Mouse (Mus musculus): Measurements from ENCODE around the gene Cpeb2. TPM values are rescaled to one million over a fixed set of nuclear protein-coding genes. Genes with fewer than 3 reads are reported as not detected.

Gene Cpeb2
- polyA plus RNA-seq, 1 experiment: 1.5 TPM

DNA sequence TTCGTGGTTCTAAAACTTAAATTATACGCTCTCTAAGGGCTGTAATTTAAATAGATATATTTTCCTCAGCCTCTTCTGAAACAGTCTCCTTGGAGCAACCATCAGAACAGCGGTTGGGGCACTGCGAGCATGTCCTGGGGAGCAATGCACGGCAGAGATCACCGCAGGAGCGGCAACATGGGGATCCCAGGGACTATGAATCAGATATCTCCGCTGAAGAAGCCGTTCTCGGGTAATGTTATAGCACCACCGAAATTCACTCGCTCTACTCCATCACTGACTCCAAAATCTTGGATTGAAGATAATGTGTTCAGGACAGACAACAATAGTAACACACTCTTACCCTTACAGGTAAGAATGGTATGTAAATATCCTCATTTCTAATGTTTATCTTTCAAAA is 4.3 kb downstream of the Cpeb2 start:
- TF ChIP-seq FOSL1 (IDR thresholded peaks at IDR 0.05; ENCODE audit: insufficient read depth, low read length, poor library complexity, severe bottlenecking): no peak
- no peak for TF ChIP-seq MYOD1 (IDR thresholded peaks at IDR 0.05; ENCODE audit: control insufficient read depth, insufficient read length, low read depth)
- no peak for TF ChIP-seq CTCF (IDR thresholded peaks at IDR 0.05; ENCODE audit: control insufficient read depth, insufficient read depth, insufficient read length)
- no peak for TF ChIP-seq CEBPB (IDR thresholded peaks at IDR 0.05; ENCODE audit: low read depth)
- no peak for TF ChIP-seq USF1 (IDR thresholded peaks at IDR 0.05; ENCODE audit: low read depth)
- no peak for TF ChIP-seq MYOG (IDR thresholded peaks at IDR 0.05; ENCODE audit: control insufficient read depth, extremely low read depth, insufficient read length)
- TF ChIP-seq MAX (IDR thresholded peaks at IDR 0.05): no peak
- no peak overlapping the region for H3K4me3 ChIP-seq (ENCODE audit: insufficient read depth, poor library complexity, severe bottlenecking)

DNA sequence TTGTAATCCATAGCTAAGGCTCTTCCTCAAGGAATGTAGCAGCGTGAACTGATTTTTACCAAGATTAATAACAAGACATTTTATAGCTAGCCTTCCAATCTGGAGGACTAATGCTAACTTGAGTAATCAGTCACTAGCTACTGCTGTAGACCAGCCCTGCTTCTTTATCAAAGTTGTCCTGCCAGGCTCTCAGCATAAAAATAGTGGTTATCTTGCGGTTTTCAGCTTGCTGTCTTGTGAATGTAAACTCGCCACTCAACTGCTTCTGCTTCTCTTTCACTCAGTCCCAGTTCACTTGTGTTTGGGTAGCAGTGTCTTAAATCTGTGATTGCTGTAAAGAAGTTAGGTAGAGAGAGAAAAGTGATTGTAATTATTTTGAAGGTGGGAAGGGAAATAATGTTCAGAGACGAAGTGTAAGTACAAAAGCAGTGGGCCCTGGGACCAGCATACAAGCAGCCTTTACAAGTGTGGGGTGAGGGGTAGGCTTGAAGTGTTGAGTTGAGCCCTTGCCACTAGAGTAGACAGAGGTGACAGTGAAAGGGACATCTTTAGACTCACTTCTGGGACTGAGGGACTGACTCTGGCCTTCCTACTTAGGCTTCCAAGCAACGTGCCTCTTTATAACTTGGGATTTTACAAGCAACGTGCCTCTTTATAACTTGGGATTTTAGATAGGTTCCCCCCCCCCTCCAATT is 6.3 kb downstream of the Cpeb2 start:
- H3K79me2 ChIP-seq (ENCODE audit: control insufficient read depth, insufficient read depth): peaks cover 5% of the 10 kb centered on the region

More for the DNA sequence above, 4.3 kb downstream of the Cpeb2 start:
- no peak overlapping the region for H3ac ChIP-seq (ENCODE audit: control insufficient read depth, insufficient read length, low read depth)
- H3K79me3 ChIP-seq (ENCODE audit: low read depth): no peaks in the 10 kb centered on the region
- H3K36me3 ChIP-seq (ENCODE audit: control insufficient read depth, insufficient read depth): no peaks in the 10 kb centered on the region
- H3K27me3 ChIP-seq (ENCODE audit: control insufficient read depth, insufficient read depth, insufficient read length): no peaks in the 10 kb centered on the region
- H3K79me2 ChIP-seq (ENCODE audit: control insufficient read depth, insufficient read depth): peaks cover 5% of the 10 kb centered on the region

DNA sequence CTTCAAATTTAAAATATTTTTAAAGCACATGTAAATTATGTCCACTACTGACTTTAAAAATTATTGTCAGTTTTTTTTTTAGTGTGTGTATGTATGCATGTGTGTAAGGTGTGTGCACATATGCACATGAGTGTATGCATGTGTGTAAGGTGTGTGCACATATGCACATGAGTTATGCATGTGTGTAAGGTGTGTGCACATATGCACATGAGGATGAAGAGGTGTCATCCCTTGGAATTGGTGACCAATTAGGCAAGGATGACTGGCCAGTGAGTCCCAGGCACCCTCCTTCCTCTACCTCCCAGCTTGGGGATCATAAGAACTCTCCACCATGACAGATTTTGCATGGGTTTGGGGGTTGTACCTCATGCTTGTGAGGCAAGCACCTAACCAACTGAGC is 7.8 kb downstream of the Cpeb2 start:
- H3ac ChIP-seq (ENCODE audit: control insufficient read depth, insufficient read length, low read depth): no peak overlapping the region
- no peaks in the 10 kb centered on the region for H3K79me2 ChIP-seq (ENCODE audit: control insufficient read depth, insufficient read depth)

More for the DNA sequence above, 6.3 kb downstream of the Cpeb2 start:
- Histone ChIP-seq H3K79me3 (ENCODE audit: low read depth) (no peaks in the 10 kb centered on the region), H3K27me3 (ENCODE audit: control insufficient read depth, insufficient read depth, insufficient read length) (no peaks in the 10 kb centered on the region), H3K36me3 (ENCODE audit: control insufficient read depth, insufficient read depth) (no peaks in the 10 kb centered on the region), H3K4me3 (ENCODE audit: insufficient read depth, poor library complexity, severe bottlenecking) (no peak overlapping the region), H3ac (ENCODE audit: control insufficient read depth, insufficient read length, low read depth) (no peak overlapping the region)
- no peak for TF ChIP-seq MAX (IDR thresholded peaks at IDR 0.05)
- no peak for TF ChIP-seq MYOG (IDR thresholded peaks at IDR 0.05; ENCODE audit: control insufficient read depth, extremely low read depth, insufficient read length)
- no peak for TF ChIP-seq FOSL1 (IDR thresholded peaks at IDR 0.05; ENCODE audit: insufficient read depth, low read length, poor library complexity, severe bottlenecking)
- no peak for TF ChIP-seq CEBPB (IDR thresholded peaks at IDR 0.05; ENCODE audit: low read depth)

DNA sequence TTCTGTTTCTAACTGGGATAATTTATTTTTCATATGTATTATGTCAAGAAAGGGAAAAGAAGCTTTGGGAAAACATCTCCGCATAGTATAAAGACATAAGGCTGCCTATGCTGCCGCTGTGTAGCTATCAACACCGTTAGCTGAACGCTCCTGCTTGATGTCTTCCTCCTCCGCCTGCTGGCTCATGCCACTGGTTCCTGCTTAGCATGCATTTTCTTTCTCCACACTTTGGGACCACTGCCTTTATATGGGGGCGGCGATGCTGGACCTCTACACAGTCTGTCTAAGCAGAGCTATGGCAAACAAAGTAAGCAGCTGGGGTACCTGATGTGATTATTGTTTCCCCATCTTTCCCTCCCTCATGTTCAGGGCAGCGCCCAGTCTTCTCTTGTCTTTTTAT is 13.3 kb downstream of the Cpeb2 start:
- no peak for TF ChIP-seq USF1 (IDR thresholded peaks at IDR 0.05; ENCODE audit: low read depth)
- TF ChIP-seq MYOG (IDR thresholded peaks at IDR 0.05; ENCODE audit: control insufficient read depth, extremely low read depth, insufficient read length): no peak
- TF ChIP-seq CTCF (IDR thresholded peaks at IDR 0.05; ENCODE audit: control insufficient read depth, insufficient read depth, insufficient read length): no peak
- TF ChIP-seq FOSL1 (IDR thresholded peaks at IDR 0.05; ENCODE audit: insufficient read depth, low read length, poor library complexity, severe bottlenecking): no peak
- no peak for TF ChIP-seq CEBPB (IDR thresholded peaks at IDR 0.05; ENCODE audit: low read depth)
- no peak for TF ChIP-seq MAX (IDR thresholded peaks at IDR 0.05)
- Histone ChIP-seq H3K27me3 (ENCODE audit: control insufficient read depth, insufficient read depth, insufficient read length) (no peaks in the 10 kb centered on the region), H3K4me3 (ENCODE audit: insufficient read depth, poor library complexity, severe bottlenecking) (no peak overlapping the region), H3K36me3 (ENCODE audit: control insufficient read depth, insufficient read depth) (peaks cover 4% of the 10 kb centered on the region), H3ac (ENCODE audit: control insufficient read depth, insufficient read length, low read depth) (no peak overlapping the region), H3K79me2 (ENCODE audit: control insufficient read depth, insufficient read depth) (no peaks in the 10 kb centered on the region), H3K79me3 (ENCODE audit: low read depth) (no peaks in the 10 kb centered on the region)

More for the DNA sequence above, 7.8 kb downstream of the Cpeb2 start:
- Histone ChIP-seq H3K79me3 (ENCODE audit: low read depth) (no peaks in the 10 kb centered on the region), H3K27me3 (ENCODE audit: control insufficient read depth, insufficient read depth, insufficient read length) (no peaks in the 10 kb centered on the region), H3K4me3 (ENCODE audit: insufficient read depth, poor library complexity, severe bottlenecking) (no peak overlapping the region), H3K36me3 (ENCODE audit: control insufficient read depth, insufficient read depth) (peaks cover 4% of the 10 kb centered on the region)
- TF ChIP-seq MAX (IDR thresholded peaks at IDR 0.05) (no peak), FOSL1 (IDR thresholded peaks at IDR 0.05; ENCODE audit: insufficient read depth, low read length, poor library complexity, severe bottlenecking) (no peak), CEBPB (IDR thresholded peaks at IDR 0.05; ENCODE audit: low read depth) (no peak), USF1 (IDR thresholded peaks at IDR 0.05; ENCODE audit: low read depth) (no peak), CTCF (IDR thresholded peaks at IDR 0.05; ENCODE audit: control insufficient read depth, insufficient read depth, insufficient read length) (no peak), MYOG (IDR thresholded peaks at IDR 0.05; ENCODE audit: control insufficient read depth, extremely low read depth, insufficient read length) (no peak), MYOD1 (IDR thresholded peaks at IDR 0.05; ENCODE audit: control insufficient read depth, insufficient read length, low read depth) (no peak)

DNA sequence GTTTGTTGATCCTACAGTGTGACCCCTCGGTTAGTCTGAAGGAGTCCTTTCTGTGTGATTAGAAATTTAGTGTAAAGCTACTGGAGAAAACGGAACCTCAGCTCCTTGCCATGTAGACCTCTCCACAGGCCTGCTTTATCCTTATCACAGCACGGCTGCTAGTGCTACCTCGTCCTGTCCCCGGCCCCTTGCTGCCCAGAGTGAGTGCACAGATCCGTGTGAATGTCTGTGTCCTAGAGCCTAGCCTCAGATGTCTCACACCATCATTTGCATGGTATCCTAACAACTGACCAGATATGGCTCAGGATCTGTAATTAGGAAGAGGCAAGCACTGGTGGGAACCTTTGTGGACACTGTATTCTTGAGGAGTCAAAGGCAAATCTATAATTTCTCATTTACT is 14.0 kb downstream of the Cpeb2 start:
- Histone ChIP-seq H3K27me3 (ENCODE audit: control insufficient read depth, insufficient read depth, insufficient read length) (no peaks in the 10 kb centered on the region), H3K36me3 (ENCODE audit: control insufficient read depth, insufficient read depth) (peaks cover 4% of the 10 kb centered on the region), H3ac (ENCODE audit: control insufficient read depth, insufficient read length, low read depth) (no peak overlapping the region), H3K79me3 (ENCODE audit: low read depth) (no peaks in the 10 kb centered on the region), H3K4me3 (ENCODE audit: insufficient read depth, poor library complexity, severe bottlenecking) (no peak overlapping the region), H3K79me2 (ENCODE audit: control insufficient read depth, insufficient read depth) (no peaks in the 10 kb centered on the region)
- TF ChIP-seq MAX (IDR thresholded peaks at IDR 0.05) (no peak), USF1 (IDR thresholded peaks at IDR 0.05; ENCODE audit: low read depth) (no peak), MYOD1 (IDR thresholded peaks at IDR 0.05; ENCODE audit: control insufficient read depth, insufficient read length, low read depth) (no peak), CTCF (IDR thresholded peaks at IDR 0.05; ENCODE audit: control insufficient read depth, insufficient read depth, insufficient read length) (no peak), CEBPB (IDR thresholded peaks at IDR 0.05; ENCODE audit: low read depth) (no peak)

DNA sequence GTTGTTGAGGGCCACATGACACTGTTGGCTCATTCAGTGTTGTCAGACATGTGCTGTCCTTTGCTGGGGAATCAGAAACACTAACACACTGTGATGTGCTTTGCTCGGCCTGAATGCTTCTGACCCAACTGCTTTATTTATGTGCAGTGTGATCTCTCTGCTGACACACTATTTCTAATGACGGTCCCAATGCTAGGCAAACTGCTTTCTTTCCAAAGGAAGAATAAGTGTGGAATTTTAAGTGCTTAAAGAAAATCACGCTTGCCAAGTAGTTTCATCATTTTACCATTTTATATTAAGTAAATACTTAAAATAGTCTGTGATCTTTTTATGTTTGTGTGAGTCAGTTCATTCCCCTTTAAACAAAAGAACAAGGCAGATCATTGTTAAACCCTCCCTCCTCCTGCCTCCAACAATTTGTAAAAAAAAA is 15.0 kb downstream of the Cpeb2 start:
- no peaks in the 10 kb centered on the region for H3K27me3 ChIP-seq (ENCODE audit: control insufficient read depth, insufficient read depth, insufficient read length)
- H3K36me3 ChIP-seq (ENCODE audit: control insufficient read depth, insufficient read depth): peaks cover 4% of the 10 kb centered on the region
- H3K79me2 ChIP-seq (ENCODE audit: control insufficient read depth, insufficient read depth): no peaks in the 10 kb centered on the region
- H3K79me3 ChIP-seq (ENCODE audit: low read depth): no peaks in the 10 kb centered on the region
- H3ac ChIP-seq (ENCODE audit: control insufficient read depth, insufficient read length, low read depth): no peak overlapping the region
- H3K4me3 ChIP-seq (ENCODE audit: insufficient read depth, poor library complexity, severe bottlenecking): no peak overlapping the region
- no peak for TF ChIP-seq FOSL1 (IDR thresholded peaks at IDR 0.05; ENCODE audit: insufficient read depth, low read length, poor library complexity, severe bottlenecking)
- no peak for TF ChIP-seq MYOD1 (IDR thresholded peaks at IDR 0.05; ENCODE audit: control insufficient read depth, insufficient read length, low read depth)
- no peak for TF ChIP-seq CTCF (IDR thresholded peaks at IDR 0.05; ENCODE audit: control insufficient read depth, insufficient read depth, insufficient read length)
- TF ChIP-seq USF1 (IDR thresholded peaks at IDR 0.05; ENCODE audit: low read depth): no peak
- TF ChIP-seq CEBPB (IDR thresholded peaks at IDR 0.05; ENCODE audit: low read depth): no peak
- TF ChIP-seq MYOG (IDR thresholded peaks at IDR 0.05; ENCODE audit: control insufficient read depth, extremely low read depth, insufficient read length): no peak
- TF ChIP-seq MAX (IDR thresholded peaks at IDR 0.05): no peak

All from C2C12 (cell line).